Mouse (Mus musculus) layer of hippocampus, postnatal 25 days (tissue): ENCODE results near the gene Cd209g. TPM values are rescaled to one million over a fixed set of nuclear protein-coding genes. Genes with fewer than 3 reads are reported as not detected.
"Not testable (repeated sequence)": the region's sequence is repeated elsewhere in the genome, so short reads cannot be mapped to it uniquely, and the experiment has no call there.

Experiments used
- DNase-seq, 2 experiments: peaks; one replicate each; pipeline ENCODE4 v3.0.0; 2022; ENCODE audit warnings: mixed read lengths in 2 of 2, low spot score in 1 of 2; ENCODE audit errors: extremely low spot score in 1 of 2
- total RNA-seq, 2 experiments: library from RNA; stranded (reverse); gene quantifications; 2 replicates each; pipeline ENCODE4 v1.2.3; 2021

The Cd209g gene
- not detected for total RNA-seq

GRCm38 (mm10) chr8:4133798-4134197 lies at the start of gene Cd209g:
Cd209g (plus strand) TSS chr8:4134098.
- no peak for DNase-seq

DNA sequence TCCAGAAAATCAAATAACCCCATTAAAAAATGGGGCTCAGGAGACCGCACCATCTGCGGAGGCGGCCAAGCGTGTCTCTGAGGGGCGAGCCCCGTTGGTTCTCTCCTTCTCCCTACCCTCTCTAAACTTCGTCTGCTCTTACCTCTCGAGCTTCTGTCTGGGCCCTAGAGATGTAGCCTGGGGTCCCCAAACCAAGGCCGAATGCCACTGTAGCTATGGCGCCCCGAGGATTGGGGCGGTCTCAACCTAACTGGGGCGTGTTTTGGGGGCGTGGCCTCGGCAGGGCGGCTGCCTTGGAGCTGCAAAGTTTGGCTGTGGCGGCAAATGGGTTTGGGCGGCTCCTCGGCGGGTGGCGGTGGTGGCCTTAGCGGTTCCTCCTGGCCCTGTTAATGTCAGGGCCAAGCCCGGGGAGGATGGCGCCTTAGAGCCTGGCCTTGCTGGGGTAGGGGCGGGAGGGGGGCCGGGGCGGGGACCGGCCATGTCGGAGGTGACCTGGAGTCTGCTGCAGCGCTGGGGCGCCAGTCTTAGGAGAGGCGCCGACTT lies 46.6 kb upstream of the Cd209g start:
- DNase-seq = peak in 1 of 2 experiments; percentile 4

DNA sequence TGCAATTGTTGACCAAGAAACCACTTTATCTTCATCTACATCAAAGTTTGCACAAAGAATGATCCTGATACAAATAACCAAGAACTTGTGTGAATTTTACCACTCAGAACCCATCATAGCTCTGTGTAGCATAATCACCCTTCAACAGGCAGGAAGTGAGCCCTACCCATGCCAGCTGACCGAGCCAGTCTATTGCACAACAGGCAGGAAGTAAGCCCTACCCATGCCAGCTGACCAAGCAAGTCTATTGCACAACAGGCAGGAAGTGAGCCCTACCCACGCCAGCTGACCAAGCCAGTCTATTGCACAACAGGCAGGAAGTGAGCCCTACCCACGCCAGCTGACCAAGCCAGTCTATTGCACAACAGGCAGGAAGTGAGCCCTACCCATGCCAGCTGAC lies 45.4 kb upstream of the Cd209g start:
- DNase-seq = not testable (repeated sequence)

GRCm38 (mm10) chr8:4105735-4106134 lies 28.2 kb upstream of the Cd209g start, which contains the start of gene Cd209f:
Cd209f (minus strand) TSS chr8:4105835.
- not testable (repeated sequence) for DNase-seq

- peak; percentile 60 to 89 for DNase-seq
These were observed 6.1 kb downstream of the Cd209g start for GRCm38 (mm10) chr8:4139660-4140646.

DNA sequence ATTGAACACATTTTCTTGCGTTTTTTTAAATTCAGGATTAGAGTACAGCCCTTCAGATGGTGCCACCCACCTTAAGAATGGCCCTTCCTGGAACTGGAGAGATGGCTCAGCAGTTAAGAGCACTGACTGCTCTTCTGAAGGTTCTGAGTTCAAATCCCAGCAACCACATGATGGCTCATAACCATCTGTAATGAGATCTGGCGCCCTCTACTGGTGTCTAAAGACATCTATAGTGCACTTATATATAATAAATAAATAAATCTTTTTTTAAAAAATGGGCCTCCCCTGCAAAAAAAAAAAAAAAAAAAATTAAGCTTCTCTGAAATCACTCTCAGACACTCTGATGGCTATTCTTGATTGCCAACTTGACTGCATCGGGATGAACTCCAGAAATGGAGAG lies 7.8 kb downstream of the Cd209g start:
- no peak for DNase-seq

DNA sequence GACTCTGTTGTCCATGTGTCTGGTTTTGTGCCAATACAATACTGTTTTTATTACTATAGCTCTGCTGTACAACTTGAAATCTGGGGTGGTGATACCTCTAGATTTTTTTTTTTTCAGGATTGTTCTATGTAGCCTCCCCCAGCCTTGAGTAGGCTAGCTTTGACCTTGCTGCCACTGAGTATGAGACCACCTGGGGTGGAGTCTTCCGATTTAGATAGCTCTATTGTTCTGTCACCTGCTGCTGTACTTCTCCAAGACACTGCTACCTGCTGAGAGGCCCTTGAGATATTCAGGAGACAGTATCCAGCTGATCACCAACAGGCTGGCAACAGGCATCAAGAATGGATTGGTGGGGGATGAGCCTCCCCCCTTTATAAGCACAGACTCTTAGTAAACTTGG lies 13.4 kb downstream of the Cd209g start:
- no peak for DNase-seq

DNA sequence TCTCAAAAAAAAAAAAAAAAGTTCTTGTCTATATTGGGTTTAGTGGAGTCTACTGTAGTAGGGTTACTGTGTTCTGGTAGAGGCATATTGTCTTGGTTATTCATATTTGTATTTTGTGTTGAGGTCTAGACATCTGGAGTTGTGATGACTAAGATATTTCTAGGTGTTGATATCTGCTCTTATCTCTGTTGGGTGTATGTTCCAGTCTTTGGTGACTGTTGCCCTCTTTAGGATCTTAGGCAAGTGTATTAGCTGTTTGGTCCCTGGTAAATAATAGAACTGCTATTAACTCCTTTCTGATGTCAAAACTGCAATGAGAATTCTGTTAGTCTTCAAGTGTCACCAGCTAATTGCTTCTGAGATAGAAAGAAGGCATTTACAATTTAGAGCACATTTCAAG lies 21.0 kb downstream of the Cd209g start:
- no peak for DNase-seq

GRCm38 (mm10) chr8:4162786-4163185 lies 28.9 kb downstream of the Cd209g start:
- no peak for DNase-seq

- DNase-seq = no peak
These were observed 31.4 kb downstream of the Cd209g start for GRCm38 (mm10) chr8:4165176-4165851.

DNA sequence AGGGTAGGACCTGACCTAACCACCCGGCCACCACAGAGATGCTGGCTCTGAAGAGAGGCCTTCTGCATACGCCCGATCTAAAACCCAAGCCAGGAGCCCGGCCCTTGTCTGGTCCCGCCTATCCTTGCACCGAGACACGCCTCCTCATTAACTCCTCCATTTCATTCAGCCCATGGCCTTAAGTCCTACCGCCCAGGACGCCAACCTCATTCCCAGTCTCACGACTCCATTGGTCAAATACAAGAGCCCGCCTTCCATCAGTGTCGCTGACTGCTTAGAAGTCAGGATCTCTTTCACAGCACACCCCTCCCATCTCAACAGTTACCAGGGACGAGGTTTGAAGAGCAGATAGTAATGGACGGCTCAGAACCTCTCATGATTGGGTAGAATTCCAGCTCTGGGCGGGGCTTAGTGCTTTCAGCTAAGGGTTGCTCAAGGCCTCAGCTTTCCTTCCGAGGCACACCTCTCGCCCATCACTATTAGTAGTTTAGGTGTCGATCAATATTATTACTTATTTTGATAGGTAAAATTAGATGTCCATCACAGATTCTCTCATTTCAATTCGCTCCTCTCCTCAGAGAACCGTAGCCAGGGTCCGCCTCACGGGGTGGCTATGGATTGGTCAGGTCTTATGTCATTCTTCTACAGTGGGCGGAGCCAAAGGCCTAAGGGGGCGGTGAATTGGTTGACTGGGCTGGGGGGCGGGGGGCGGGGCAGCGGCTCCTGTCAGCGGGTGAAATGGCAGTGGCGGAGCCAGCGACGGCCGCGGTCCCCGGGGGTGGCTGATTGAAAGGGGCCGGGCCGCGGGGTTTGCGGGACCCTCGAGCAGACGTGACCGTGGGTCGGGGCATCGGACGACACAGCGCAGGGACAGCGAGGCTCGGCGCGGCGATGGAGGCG lies 32.2 kb downstream of the Cd209g start, which contains the start of gene Evi5l:
Evi5l (plus strand) TSS at position 716 of the 900 bp plus-strand sequence.
- peak; percentile 97 for DNase-seq

DNA sequence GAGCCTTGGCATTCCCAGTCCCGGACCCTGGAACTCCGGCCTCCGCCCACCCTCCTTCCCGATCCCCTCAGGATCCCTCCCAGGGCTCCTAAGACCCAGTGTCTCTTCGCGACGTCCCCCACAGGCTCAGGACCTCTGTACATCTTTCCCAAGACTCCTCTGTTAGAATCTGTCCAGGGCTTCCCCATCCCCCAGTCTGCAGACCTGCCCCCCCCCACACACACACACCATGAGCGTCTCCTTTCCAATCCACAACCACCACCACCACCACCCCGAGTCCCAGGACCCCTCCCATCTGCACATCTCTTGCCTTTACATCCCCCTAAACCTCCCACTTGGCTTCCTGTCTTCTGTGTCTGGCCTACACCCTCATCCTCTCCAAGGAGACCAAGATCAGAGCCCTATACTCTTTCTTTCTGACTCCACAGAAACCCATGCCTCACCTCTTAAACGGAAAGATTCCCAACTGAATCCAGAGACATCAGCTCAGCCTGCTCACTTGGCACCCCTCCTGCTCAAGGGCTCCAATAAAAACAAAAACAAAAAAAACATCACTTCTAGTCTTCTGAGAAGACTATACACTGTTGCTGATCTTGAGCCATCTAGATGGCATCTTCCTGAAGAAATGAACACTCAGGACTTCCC lies 33.1 kb downstream of the Cd209g start:
- DNase-seq = no peak

DNA sequence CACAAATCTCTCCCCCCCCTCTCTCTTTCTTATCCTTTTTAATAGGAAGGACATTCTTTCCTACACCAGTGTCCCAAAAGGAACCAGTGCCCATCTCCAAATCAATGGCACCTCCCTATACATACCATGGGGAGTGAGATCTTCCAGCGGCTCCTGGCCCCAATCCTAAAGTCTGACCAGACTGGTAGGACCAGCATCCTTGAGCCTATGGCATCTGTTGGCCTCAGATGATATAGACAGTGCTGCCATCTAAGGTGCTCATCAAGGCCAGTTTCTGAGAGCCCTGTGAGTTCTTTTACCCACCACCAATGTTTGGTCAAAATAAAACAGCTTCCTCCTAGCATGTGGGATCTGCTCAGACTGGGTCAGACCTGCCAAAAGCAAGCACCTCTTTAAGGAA lies 34.0 kb downstream of the Cd209g start:
- DNase-seq = no peak

GRCm38 (mm10) chr8:4172486-4172885 lies 38.6 kb downstream of the Cd209g start:
- no peak for DNase-seq

GRCm38 (mm10) chr8:4174018-4174417 lies 40.1 kb downstream of the Cd209g start:
- no peak for DNase-seq

DNA sequence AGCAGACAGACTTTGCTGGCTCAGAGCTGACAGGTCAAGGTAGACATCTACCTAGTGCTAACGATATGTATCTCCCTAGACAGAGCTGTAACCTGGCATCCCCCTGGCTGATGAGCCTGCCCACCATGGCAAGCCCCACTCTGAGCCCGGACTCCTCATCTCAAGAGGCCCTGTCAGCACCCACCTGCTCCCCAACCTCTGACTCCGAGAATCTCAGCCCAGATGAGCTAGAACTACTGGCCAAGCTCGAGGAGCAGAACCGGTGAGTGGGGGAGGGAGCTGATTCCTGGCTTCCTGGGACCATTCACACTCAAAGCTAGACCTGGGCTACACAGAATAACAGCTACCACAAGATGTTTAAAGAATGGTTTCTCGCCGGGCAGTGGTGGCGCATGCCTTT lies 49.5 kb downstream of the Cd209g start:
- DNase-seq = no peak

DNA sequence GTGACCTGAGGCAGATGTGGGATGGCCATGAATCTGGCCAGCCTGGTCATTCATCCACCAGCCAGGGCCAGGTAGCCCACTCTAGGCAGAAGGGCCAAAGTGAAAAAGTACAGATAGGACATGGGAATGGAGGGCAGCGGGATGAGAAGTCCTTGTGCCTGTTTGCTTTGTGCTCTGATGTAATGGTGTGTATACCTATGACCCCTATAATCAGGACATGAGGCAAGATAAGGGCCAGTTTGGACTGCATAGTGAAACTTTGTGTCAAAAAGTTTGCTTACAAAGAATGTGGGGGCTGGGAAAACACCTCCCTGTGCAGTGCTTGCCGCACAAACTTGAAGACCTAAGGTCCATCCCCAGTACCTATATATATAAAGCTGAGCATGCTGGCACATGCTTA lies 52.3 kb downstream of the Cd209g start:
- no peak for DNase-seq
